Mouse (Mus musculus) cortical plate, adult 2 months (tissue): ENCODE results near the gene Cys1. TPM values are rescaled to one million over a fixed set of nuclear protein-coding genes. Genes with fewer than 3 reads are reported as not detected.
A peak's percentile ranks its signal among the peaks of the same experiment; 100 is the strongest.

Experiments used
- H3K27ac ChIP-seq: fragments of 200-500 bp; 2 replicates; pipeline ENCODE4 v1.5.1; 2012; ENCODE audit warnings: low read length, control low read depth, inconsistent platforms; ENCODE audit not compliant: insufficient read depth
- H3K4me1 ChIP-seq: fragments of 200-500 bp; 2 replicates; pipeline ENCODE4 v1.6.1; 2011; ENCODE audit warnings: low read length; ENCODE audit not compliant: control insufficient read depth, insufficient read depth
- H3K4me3 ChIP-seq: fragments of 200-500 bp; 2 replicates; pipeline ENCODE4 v1.5.1; 2011; ENCODE audit warnings: mild to moderate bottlenecking, low read length, control low read depth; ENCODE audit not compliant: insufficient read depth
- CTCF ChIP-seq: fragments of 200-500 bp; IDR thresholded peaks from 2 replicates; pipeline ENCODE4 v1.5.1; 2011; ENCODE audit warnings: mild to moderate bottlenecking, control low read depth, low read length; ENCODE audit not compliant: insufficient read depth; ENCODE audit errors: extremely low read depth
- POLR2A ChIP-seq: fragments of 200-500 bp; IDR thresholded peaks from 2 replicates; pipeline ENCODE4 v1.6.1; 2011; ENCODE audit warnings: mild to moderate bottlenecking, low read length, control low read depth; ENCODE audit not compliant: insufficient read depth; ENCODE audit errors: extremely low read depth
- polyA plus RNA-seq: library from polyadenylated mRNA; depleted of rRNA; stranded (reverse); fragments of >200 nt; gene quantifications from 2 replicates; pipeline ENCODE4 v1.2.3, GENCODE M21; 2012; rRNA removed

The Cys1 gene
- polyA plus RNA-seq, 1 experiment: 13.7 TPM

GRCm38 (mm10) chr12:24632404-24632803 is 49.2 kb downstream of the Cys1 start:
- Histone ChIP-seq H3K4me3 (no peak overlapping the region), H3K27ac (no peak overlapping the region), H3K4me1 (no peaks in the 10 kb centered on the region)
- no peak for TF ChIP-seq CTCF
- no peak for TF ChIP-seq POLR2A

GRCm38 (mm10) chr12:24630220-24630619 is 51.4 kb downstream of the Cys1 start:
- H3K4me3 ChIP-seq: no peak overlapping the region
- no peak overlapping the region for H3K27ac ChIP-seq
- no peak for TF ChIP-seq POLR2A
- TF ChIP-seq CTCF: peak; percentile 32; the same call in 1 of the 2 replicates
- no peaks in the 10 kb centered on the region for H3K4me1 ChIP-seq

GRCm38 (mm10) chr12:24627215-24627614 is 54.4 kb downstream of the Cys1 start:
- no peak for TF ChIP-seq CTCF
- TF ChIP-seq POLR2A: no peak
- Histone ChIP-seq H3K4me1 (no peaks in the 10 kb centered on the region), H3K27ac (no peak overlapping the region), H3K4me3 (no peak overlapping the region)

- Histone ChIP-seq H3K4me1 (no peaks in the 10 kb centered on the region), H3K27ac (no peak overlapping the region), H3K4me3 (no peak overlapping the region)
- TF ChIP-seq POLR2A: no peak
- TF ChIP-seq CTCF: no peak
Measured at GRCm38 (mm10) chr12:24626401-24626800, 55.2 kb downstream of the Cys1 start.

GRCm38 (mm10) chr12:24623486-24624251 is 57.9 kb downstream of the Cys1 start:
- H3K27ac ChIP-seq: no peak overlapping the region
- H3K4me1 ChIP-seq: no peaks in the 10 kb centered on the region
- TF ChIP-seq CTCF (no peak), POLR2A (no peak)
- H3K4me3 ChIP-seq: no peak overlapping the region

GRCm38 (mm10) chr12:24619436-24619835 is 62.2 kb downstream of the Cys1 start:
- Histone ChIP-seq H3K4me3 (no peak overlapping the region), H3K27ac (no peak overlapping the region), H3K4me1 (no peaks in the 10 kb centered on the region)
- TF ChIP-seq CTCF: no peak
- no peak for TF ChIP-seq POLR2A

Other genes with a start within 250 kb of the Cys1 start
- gene Taf1b, start 183.5 kb downstream of the Cys1 start, polyA plus RNA-seq: 23.8 and 26.0 TPM in 2 replicates
- 9.8 and 12.9 TPM in 2 replicates for gene Grhl1, start 109.5 kb downstream of the Cys1 start, polyA plus RNA-seq
- gene Klf11, start 30.5 kb downstream of the Cys1 start, polyA plus RNA-seq: 6.7 and 7.2 TPM in 2 replicates
- 1.6 and 1.8 TPM in 2 replicates for gene Rrm2, start 26.4 kb upstream of the Cys1 start, polyA plus RNA-seq
- 27.9 and 28.8 TPM in 2 replicates for gene Mboat2, start 149.1 kb upstream of the Cys1 start, polyA plus RNA-seq